Mouse (Mus musculus) bone marrow, adult 2 months (tissue): ENCODE data around the gene Nfe2l3.

Experiments
- CTCF ChIP-seq: fragments of 200-500 bp; IDR thresholded peaks from 2 replicates; pipeline ENCODE4 v1.5.1; 2011; ENCODE audit warnings: low read length, control low read depth; ENCODE audit not compliant: control insufficient read depth, insufficient read depth
- POLR2A ChIP-seq: fragments of 200-500 bp; IDR thresholded peaks from 2 replicates; pipeline ENCODE4 v1.6.1; 2011; ENCODE audit warnings: low read depth, mild to moderate bottlenecking, control low read depth, low read length, borderline replicate concordance; ENCODE audit not compliant: control insufficient read depth

DNA sequence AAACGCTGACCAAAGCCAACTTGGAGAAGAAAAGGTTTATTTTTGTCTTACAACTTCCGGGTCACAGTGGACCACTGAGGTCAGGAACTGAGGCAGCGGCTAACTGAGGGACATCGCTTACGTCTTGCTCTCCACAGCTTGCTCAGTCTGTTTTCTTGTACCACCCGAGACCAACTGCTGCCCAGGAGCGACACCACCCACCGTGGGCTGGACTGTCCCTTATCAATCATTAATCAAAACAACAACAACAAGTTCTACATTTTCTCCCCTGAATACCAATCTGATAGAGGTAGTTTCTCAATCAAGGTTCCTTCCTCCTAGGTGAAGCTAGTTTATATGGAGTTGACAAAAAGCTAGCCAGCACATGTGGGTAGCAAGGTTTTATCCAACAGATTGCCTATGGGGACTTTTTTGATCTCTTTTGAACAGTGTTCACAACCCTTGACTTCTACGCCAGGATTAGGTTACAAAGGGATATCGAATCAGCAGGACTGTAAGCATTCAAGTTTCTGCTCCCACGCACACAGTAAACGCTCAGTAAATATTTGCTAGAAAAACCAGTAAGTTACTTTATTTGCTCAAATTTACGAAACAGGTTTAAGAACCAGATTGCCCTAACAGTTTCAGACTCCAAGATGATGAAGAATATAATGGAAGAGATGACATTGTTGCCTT is 40.5 kb upstream of the Nfe2l3 start:
- TF ChIP-seq CTCF (no peak), POLR2A (no peak)
